Mouse (Mus musculus) kidney, postnatal 0 days (tissue): Measurements from ENCODE around the gene Mphosph10. TPM values are rescaled to one million over a fixed set of nuclear protein-coding genes. Genes with fewer than 3 reads are reported as not detected.

Experiments
- ATAC-seq: fragments of 200-750 bp; cut with Nextera tagmentation; replicated peaks from 2 replicates; pipeline ENCODE4 v1.8.0; 2017; ENCODE audit warnings: low read depth, moderate number of reproducible peaks, moderate TSS enrichment, moderate library complexity; ENCODE audit not compliant: low FRiP score
- DNase-seq: peaks from one replicate; pipeline ENCODE4 v3.0.0-alpha.2; 2016; ENCODE audit warnings: low spot score
- H3K27ac ChIP-seq: fragments of 300-500 bp; sonication (generic); 2 replicates; pipeline ENCODE4 v1.5.1; 2014; ENCODE audit warnings: mild to moderate bottlenecking
- H3K27me3 ChIP-seq: fragments of 300-500 bp; sonication (generic); 2 replicates; pipeline ENCODE4 v1.6.1; 2014; ENCODE audit warnings: low read length, mixed read lengths; ENCODE audit not compliant: insufficient read depth
- H3K36me3 ChIP-seq: fragments of 300-500 bp; sonication (generic); 2 replicates; pipeline ENCODE4 v1.6.1; 2014; ENCODE audit warnings: low read length, mixed read lengths; ENCODE audit not compliant: insufficient read depth
- H3K4me1 ChIP-seq: fragments of 300-500 bp; sonication (generic); replicated peaks from 2 replicates; pipeline ENCODE4 v1.6.1; 2014; ENCODE audit warnings: antibody characterized with exemption, low read length, mixed read lengths; ENCODE audit not compliant: insufficient read depth
- H3K4me2 ChIP-seq: fragments of 300-500 bp; sonication (generic); 2 replicates; pipeline ENCODE4 v1.6.1; 2014; ENCODE audit warnings: mild to moderate bottlenecking, low read length, moderate library complexity, mixed read lengths
- H3K4me3 ChIP-seq: fragments of 300-500 bp; sonication (generic); replicated peaks from 2 replicates; pipeline ENCODE4 v1.5.1; 2014; ENCODE audit warnings: low read depth, low read length
- H3K9ac ChIP-seq: fragments of 300-500 bp; sonication (generic); 2 replicates; pipeline ENCODE4 v1.6.1; 2014; ENCODE audit warnings: low read depth, low read length
- H3K9me3 ChIP-seq: fragments of 300-500 bp; sonication (generic); replicated peaks from 2 replicates; pipeline ENCODE4 v1.6.1; 2016; ENCODE audit warnings: low read length, inconsistent platforms, mixed read lengths
- CTCF ChIP-seq: IDR thresholded peaks from 2 replicates; pipeline ENCODE4 v1.5.1; 2016; ENCODE audit warnings: antibody characterized with exemption, low read depth, mild to moderate bottlenecking, moderate library complexity
- WGBS: fragments of 180-500 bp; shearing (Covaris S2); extraction: QIAGEN DNeasy Blood & Tissue Kit; methylation state at CpG from one replicate; pipeline ENCODE4 v1.1.7; 2014; 5-methylcytosine and 5-hydroxymethylcytosine counted together
- polyA plus RNA-seq: library from polyadenylated mRNA; unstranded; fragments of >200 nt; fragmentation: Nextera tagmentation; extraction: Ambion mirVana; gene quantifications from 2 replicates; pipeline ENCODE4 v1.2.1, GENCODE M21; 2015

The Mphosph10 gene
- polyA plus RNA-seq, 1 experiment from 2014 or later: 39.4 TPM

DNA sequence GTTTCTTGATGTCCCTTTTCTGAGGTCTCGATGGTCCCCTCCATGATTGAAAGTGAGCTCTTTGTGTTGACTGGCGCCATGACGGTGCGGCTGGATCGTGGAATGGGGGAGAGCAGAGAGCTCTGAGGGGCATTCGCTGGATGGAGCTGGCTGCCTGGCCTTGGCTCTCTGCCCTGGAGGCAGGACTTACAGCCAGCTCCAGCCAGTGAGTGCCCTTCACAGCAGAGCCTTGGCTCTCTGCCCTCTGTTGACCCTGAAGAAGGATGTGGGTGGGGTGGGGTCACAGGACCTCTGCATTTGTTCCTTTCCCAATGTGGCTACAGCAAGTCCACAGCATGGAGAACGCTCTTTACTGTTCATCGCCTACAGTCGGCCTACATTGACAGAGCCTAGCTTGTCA lies 34.7 kb downstream of the Mphosph10 start:
- Histone ChIP-seq H3K9me3 (no peaks in the 10 kb centered on the region), H3K4me3 (no peak overlapping the region), H3K9ac (no peak overlapping the region), H3K27me3 (no peaks in the 10 kb centered on the region), H3K4me1 (no peaks in the 10 kb centered on the region), H3K4me2 (no peak overlapping the region), H3K36me3 (peaks cover 26% of the 10 kb centered on the region), H3K27ac (no peak overlapping the region)
- TF ChIP-seq CTCF: no peak
- DNase-seq: no peak
- WGBS: 92% methylated on average over 9 of the region's 9 CpGs
- no peak for ATAC-seq

DNA sequence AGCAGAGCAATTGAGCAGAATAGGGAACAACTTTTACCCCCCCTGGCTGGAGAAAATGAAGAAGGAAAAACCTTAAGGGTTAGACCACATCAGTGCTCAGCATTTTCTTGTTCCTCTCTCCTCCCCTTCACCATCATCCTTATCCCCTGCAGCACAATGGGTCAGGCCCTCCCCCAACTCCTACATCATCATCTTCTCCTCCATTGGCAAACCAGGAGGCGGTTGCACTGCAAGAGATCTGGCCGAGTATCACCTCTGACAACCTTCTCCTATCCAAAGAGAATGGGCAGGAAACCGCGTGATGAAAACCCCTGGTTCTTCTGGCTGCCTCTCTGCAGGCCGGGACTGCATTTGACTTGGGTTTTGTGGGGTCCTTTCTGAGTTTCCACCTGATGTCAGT lies 35.4 kb downstream of the Mphosph10 start:
- H3K9me3 ChIP-seq: no peaks in the 10 kb centered on the region
- no peak for DNase-seq
- no peak overlapping the region for H3K4me3 ChIP-seq
- no peak overlapping the region for H3K27ac ChIP-seq
- peaks cover 19% of the 10 kb centered on the region for H3K36me3 ChIP-seq
- H3K27me3 ChIP-seq: no peaks in the 10 kb centered on the region
- H3K4me2 ChIP-seq: no peak overlapping the region
- no peak for TF ChIP-seq CTCF
- no peaks in the 10 kb centered on the region for H3K4me1 ChIP-seq
- ATAC-seq: no peak
- H3K9ac ChIP-seq: no peak overlapping the region
- WGBS: 88% methylated on average over 5 of the region's 5 CpGs

- no peaks in the 10 kb centered on the region for H3K27me3 ChIP-seq
- DNase-seq (no peak), ATAC-seq (no peak)
- peaks cover 14% of the 10 kb centered on the region; the same call in 1 of the 2 replicates for H3K36me3 ChIP-seq
- no peak overlapping the region for H3K4me3 ChIP-seq
- no peaks in the 10 kb centered on the region for H3K9me3 ChIP-seq
- no peak overlapping the region for H3K4me2 ChIP-seq
- H3K4me1 ChIP-seq: no peaks in the 10 kb centered on the region
- no peak overlapping the region for H3K27ac ChIP-seq
- no peak overlapping the region for H3K9ac ChIP-seq
- no peak for TF ChIP-seq CTCF
- WGBS: 81% methylated on average over 14 of the region's 14 CpGs
Observed at GRCm38 (mm10) chr7:64354206-64354605, 37.9 kb downstream of the Mphosph10 start.

- ATAC-seq (no peak), DNase-seq (no peak)
- no peak overlapping the region for H3K4me3 ChIP-seq
- H3K9me3 ChIP-seq: no peaks in the 10 kb centered on the region
- 74% methylated on average over 4 of the region's 4 CpGs for WGBS
- no peak overlapping the region for H3K4me2 ChIP-seq
- TF ChIP-seq CTCF: no peak
- no peak overlapping the region for H3K9ac ChIP-seq
- H3K27me3 ChIP-seq: no peaks in the 10 kb centered on the region
- peaks cover 12% of the 10 kb centered on the region; the same call in 1 of the 2 replicates for H3K36me3 ChIP-seq
- H3K4me1 ChIP-seq: no peaks in the 10 kb centered on the region
- no peak overlapping the region for H3K27ac ChIP-seq
Observed at GRCm38 (mm10) chr7:64351087-64351486, 41.0 kb downstream of the Mphosph10 start.

DNA sequence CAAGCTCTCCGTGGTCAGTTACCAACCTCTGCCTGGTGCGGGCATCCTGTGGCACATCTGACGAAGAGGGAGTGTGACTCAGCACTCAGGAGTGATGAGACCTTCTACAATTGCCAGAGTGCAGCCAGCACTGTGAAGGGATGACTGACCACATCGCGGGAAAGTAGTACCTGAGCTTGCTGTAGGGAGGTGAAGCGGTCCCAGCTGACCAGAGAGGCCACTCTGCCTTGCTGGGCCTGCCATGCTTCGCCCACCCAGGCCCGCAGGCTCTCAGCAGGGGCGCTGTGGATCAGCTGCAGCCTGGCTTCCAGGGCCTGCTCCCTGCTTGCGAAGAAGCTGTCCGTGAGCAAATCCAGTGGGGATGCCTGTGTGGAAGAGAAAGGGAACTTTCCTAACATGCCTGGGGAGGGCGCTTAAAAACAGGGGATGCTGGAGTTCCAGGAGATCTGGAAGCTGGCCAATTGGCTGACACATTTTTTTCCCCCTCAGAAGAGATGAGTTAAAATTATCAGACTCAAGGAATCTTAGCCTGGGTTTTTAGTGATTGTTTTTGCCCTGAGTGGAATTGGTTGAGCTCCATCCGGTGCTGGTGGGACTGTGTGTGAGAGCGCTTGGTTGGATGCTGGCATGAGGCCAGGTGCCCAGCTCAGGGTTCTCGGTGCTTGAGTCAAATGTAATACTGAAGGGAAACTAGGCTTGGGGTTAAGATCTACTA lies 42.8 kb downstream of the Mphosph10 start:
- no peak overlapping the region for H3K9ac ChIP-seq
- no peak overlapping the region for H3K27ac ChIP-seq
- H3K4me1 ChIP-seq: no peaks in the 10 kb centered on the region
- H3K9me3 ChIP-seq: no peaks in the 10 kb centered on the region
- peaks cover 12% of the 10 kb centered on the region; the same call in 1 of the 2 replicates for H3K36me3 ChIP-seq
- no peak overlapping the region for H3K4me3 ChIP-seq
- H3K27me3 ChIP-seq: no peaks in the 10 kb centered on the region
- ATAC-seq: no peak
- WGBS: 87% methylated on average over 15 of the region's 15 CpGs
- H3K4me2 ChIP-seq: no peak overlapping the region
- DNase-seq: no peak
- TF ChIP-seq CTCF: no peak

GRCm38 (mm10) chr7:64347813-64348212 lies 44.3 kb downstream of the Mphosph10 start:
- Histone ChIP-seq H3K27me3 (no peaks in the 10 kb centered on the region), H3K9ac (no peak overlapping the region), H3K4me2 (no peak overlapping the region), H3K9me3 (no peaks in the 10 kb centered on the region), H3K4me1 (no peaks in the 10 kb centered on the region), H3K4me3 (no peak overlapping the region), H3K36me3 (peaks cover 12% of the 10 kb centered on the region; the same call in 1 of the 2 replicates), H3K27ac (no peak overlapping the region)
- ATAC-seq (no peak), DNase-seq (no peak)
- TF ChIP-seq CTCF: no peak
- 81% methylated on average over 1 of the region's 1 CpGs for WGBS
